Mouse (Mus musculus): ENCODE data around the gene Ctla4.

GRCm38 (mm10) chr1:60845318-60846060 is 41.3 kb upstream of the Ctla4 start:
- no peak for TF ChIP-seq POLR2AphosphoS2 (IDR thresholded peaks at IDR 0.05; ENCODE audit: insufficient read length, low read depth)
- no peak for TF ChIP-seq POLR2A (IDR thresholded peaks at IDR 0.05; ENCODE audit: insufficient read length, low read depth)
- no peak for TF ChIP-seq MYOD1 (IDR thresholded peaks at IDR 0.05; ENCODE audit: control insufficient read depth in 1 of 3, insufficient read length in 2 of 3, low read depth in 2 of 3)
- TF ChIP-seq MAX (IDR thresholded peaks at IDR 0.05; ENCODE audit: low read depth) = no peak
